Mouse (Mus musculus): ENCODE results near the gene Rab11a.
"Not testable (repeated sequence)": the region's sequence is repeated elsewhere in the genome, so short reads cannot be mapped to it uniquely, and the experiment has no call there.

The Rab11a gene

DNA sequence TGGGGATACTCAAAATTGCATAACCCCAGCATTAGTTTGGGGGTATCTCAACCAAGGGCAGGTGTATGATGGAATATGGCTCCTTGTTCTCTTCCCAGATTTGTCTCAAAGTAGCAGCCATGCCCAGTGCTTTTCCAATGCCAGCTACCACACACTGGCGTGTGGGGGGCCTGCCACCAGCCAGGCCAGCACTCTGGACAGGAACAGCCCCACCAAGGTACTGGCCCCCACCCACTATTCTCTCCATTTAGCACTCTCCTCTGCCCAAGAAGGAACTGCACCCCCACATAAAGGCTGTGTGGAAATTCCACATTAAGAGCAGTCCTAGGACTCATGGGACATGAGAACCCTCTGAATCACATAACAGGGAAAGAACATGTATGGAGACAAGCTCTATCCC is 42.3 kb downstream of the Rab11a start:
- DNase-seq (ENCODE audit: low spot score in 2 of 2) = no peak

DNA sequence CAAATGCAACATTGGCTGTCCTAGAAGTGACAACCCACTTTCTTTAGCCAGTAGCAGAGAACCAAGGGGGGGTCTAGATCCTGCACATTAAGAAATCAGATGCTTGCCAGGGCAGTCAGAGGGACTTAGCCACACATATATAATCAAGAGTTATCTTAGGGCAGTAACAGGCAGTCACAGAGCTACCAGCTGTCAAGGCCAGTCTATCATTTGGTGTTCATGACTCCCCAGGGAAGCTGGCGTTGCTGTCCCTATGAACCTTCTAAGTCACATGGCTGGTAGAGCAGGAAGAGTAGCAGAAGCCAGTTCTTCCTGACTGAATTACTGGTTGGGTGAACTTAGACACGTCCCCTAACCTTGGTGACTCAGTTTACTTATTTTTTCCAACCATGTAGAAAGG is 44.5 kb downstream of the Rab11a start:
- no peak for DNase-seq (ENCODE audit: low spot score in 2 of 2)

DNA sequence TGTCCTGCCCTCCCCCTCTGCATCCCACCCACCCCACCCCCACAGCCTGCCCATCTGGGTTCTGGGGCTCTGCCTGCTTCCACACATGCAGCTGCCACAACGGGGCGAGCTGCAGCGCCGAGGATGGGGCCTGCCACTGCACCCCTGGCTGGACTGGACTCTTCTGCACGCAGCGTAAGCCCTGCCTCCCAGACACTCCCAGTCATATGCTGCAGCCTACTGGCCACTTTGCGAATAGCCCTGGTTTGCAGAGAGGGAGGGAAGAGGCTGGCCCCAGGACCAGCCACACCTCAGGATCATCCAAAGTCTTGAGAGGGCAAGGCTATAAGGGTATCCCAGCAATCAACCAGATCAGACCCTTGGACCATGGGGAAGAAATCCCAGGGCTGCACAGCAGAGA is 46.4 kb downstream of the Rab11a start:
- peak in 1 of 2 experiments; percentile 23 for DNase-seq (ENCODE audit: low spot score in 2 of 2)

DNA sequence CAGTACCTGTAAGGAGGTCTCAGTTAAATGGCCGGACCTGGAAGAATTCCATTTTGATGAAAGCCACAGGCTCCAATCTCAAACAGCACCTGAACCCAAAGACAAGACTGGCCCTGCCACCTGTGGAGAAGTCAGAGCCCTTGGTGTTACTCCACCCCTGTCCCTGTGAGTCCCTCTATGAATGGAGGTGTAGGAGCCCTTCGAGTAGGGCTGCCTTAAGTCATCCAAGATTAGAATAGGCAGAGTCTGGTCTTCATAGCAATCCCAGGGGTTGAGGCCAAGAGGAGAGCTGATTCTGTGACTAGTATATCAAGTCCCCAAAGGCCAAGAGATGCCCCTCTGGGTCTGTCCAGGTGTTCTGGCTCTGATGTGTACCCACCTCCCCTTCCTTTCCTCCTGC is 46.8 kb downstream of the Rab11a start:
- DNase-seq (ENCODE audit: low spot score in 2 of 2) = no peak

DNA sequence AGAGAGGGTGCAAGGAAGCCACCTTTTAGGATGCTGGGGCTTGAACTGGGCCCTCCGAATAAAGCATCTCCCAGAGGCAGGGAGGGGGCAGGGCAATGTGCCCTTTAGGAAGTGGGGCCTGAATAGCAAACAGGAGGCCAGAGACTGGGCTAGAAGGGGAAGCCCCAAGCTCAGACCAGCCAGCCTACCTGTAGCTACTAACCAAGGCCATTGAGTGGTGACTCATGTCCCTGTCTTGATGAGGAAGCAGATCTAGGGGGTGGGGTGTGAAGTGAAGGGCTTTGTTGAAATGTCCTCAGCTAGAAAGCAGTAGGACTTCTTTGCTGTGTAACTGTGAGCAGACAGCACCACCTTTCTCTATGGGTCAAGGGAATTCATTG is 49.6 kb downstream of the Rab11a start:
- DNase-seq (ENCODE audit: low spot score in 2 of 2) = no peak

DNA sequence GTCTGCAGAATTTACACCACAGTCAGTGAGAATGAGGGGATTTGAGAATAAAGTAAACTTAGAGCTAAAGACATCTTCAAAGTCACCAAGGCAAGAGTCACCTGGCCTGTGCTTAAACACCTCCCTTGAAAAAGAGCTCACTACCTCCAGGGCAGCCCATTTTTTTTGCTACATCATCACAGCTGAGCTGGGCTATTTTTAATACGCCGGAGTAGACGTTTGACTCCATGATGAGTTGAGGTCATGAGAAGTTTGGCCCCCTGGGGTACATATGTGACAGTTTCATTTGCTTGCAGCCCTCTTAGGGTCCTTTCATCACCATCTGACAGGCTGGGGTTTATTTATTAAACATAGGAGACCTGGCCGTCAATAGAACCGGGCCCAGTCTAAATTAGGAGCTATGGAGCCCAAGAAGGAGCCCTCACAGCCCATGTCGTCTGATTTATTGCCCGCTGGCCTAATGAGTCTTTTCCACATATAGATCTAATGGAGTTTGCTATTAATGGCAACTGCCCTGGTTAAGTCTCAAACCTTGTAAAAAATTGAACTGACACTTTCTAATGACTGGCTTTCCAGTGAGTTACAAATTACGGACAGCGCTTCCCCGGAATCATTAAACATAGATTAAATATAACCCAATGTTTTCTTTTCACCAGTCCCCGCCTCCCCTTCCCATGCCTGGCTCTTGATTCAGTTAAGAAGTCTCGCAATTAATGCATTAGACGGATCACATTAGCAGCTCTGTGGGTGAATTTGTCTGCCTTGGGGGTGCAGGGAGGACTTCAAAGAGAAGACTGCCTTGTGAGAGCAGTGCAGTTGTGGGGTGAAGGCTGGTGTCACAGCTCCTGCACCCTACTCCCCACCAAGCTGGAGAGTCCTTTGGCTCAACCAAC is 50.2 kb downstream of the Rab11a start:
- DNase-seq (ENCODE audit: low spot score in 2 of 2) = no peak

DNA sequence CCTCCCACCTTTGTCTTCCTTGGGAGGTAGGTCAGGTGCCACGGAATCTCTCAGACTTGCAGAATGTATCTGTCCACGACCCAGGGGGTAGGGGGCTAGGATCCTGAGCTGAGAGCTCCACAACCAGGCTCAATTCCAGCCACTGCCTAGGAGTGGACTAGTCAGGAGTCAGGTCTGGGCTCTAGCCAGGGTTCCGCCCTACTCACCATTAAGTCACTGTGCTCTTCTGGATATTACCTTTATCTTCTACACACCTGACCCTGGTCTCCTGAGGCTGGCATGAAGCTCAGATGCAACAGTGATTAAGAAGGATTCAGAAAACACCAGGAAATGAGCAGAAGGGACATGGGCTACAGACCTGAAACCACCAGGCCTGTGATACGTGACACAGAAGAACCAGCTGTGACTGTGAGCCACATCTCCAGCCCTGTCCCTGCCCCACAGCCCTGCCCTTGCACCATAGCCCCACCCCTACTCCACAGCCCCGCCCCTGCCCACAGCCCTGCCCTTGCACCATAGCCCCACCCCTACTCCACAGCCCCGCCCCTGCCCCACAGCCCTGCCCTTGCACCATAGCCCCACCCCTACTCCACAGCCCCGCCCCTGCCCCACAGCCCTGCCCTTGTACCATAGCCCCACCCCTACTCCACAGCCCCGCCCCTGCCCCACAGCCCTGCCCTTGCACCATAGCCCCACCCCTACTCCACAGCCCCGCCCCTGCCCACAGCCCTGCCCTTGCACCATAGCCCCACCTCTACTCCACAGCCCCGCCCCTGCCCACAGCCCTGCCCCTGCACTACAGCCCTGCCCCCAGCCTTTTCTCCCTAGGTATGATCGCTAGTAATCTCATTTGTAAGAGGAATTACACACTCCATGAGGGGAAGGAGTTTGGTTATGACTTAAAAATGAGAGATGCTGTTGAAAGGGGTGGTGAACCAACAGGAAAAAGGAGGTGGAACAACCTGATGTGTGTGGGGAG is 65.9 kb downstream of the Rab11a start:
- DNase-seq (ENCODE audit: low spot score in 2 of 2) = not testable (repeated sequence)

DNA sequence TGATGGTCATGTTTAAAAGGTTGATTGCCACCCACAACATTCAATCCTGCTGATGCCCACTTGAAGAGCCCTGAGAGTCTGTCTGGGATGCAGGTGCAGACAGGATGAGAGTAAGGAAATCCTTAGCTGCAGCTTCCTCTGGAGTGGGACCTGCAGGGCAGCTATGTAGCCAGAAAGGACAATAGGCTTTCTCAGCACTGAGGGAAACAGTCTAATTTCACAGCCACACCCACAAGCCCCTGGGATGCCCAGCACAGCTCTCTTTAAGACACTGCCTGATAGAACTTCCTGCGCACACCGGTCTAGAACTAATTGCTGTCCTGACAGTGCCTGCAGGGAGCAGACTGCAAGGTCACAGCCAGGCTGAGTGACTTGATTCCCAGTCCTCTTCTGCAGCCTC is 69.6 kb downstream of the Rab11a start:
- no peak for DNase-seq (ENCODE audit: low spot score in 2 of 2)

DNA sequence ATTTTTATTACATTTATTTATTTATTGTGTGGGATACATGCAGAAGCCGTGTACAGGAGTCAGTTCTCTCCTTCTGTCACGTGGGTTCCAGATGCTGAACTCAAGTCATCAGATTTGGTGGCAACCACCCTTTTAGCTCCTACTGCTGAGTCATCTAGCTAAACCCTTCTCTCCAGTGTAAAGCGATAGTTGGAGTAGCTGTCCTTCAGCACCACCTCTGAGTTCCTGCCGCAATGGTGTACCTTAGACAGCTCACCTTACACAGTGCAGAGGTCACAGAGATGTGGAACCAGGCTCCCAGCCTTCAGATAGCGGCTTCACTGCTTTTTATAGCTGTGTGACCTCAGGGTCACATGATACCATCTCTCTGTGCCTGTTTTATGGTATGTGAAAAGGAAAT is 70.0 kb downstream of the Rab11a start:
- DNase-seq (ENCODE audit: low spot score in 2 of 2) = no peak

DNA sequence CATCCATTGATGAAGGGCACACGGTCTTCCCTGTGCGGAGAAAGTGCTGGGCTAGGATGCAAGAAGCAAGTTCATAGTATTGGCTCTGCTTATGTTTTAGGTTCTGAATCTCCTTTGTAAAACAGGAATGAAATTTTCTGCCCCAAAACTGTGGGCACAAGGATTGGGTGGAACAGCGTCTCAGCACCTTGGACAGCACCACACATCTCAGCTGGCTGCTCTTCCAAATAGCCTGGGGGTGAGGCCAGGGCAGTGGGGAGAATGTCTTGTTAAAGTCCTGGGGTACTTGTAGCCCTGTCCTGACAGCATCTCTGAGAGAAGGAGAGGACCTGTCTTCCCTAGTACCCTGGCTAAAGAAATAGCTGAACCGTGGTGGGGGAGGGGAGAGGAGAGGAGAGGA is 71.0 kb downstream of the Rab11a start:
- no peak for DNase-seq (ENCODE audit: low spot score in 2 of 2)
